Mouse (Mus musculus) olfactory bulb, adult 2 months (tissue): ENCODE data around the gene Ackr2. TPM values are rescaled to one million over a fixed set of nuclear protein-coding genes. Genes with fewer than 3 reads are reported as not detected.

Source experiments
- H3K27ac ChIP-seq: fragments of 200-500 bp; 2 replicates; pipeline ENCODE4 v1.5.1; 2012; ENCODE audit warnings: low read depth, low read length; ENCODE audit not compliant: insufficient read depth
- H3K4me1 ChIP-seq: fragments of 200-500 bp; 2 replicates; pipeline ENCODE4 v1.6.1; 2012; ENCODE audit warnings: low read length; ENCODE audit not compliant: control insufficient read depth, insufficient read depth
- H3K4me3 ChIP-seq: fragments of 200-500 bp; 2 replicates; pipeline ENCODE4 v1.5.1; 2012; ENCODE audit warnings: mild to moderate bottlenecking, low read depth, low read length, moderate library complexity; ENCODE audit not compliant: insufficient read depth
- CTCF ChIP-seq: fragments of 200-500 bp; IDR thresholded peaks from 2 replicates; pipeline ENCODE4 v1.5.1; 2012; ENCODE audit warnings: low read depth, mild to moderate bottlenecking, low read length, moderate library complexity; ENCODE audit not compliant: insufficient read depth
- POLR2A ChIP-seq: fragments of 200-500 bp; IDR thresholded peaks from 2 replicates; pipeline ENCODE4 v1.6.1; 2012; ENCODE audit warnings: mild to moderate bottlenecking, low read depth, low read length, moderate library complexity; ENCODE audit not compliant: insufficient read depth
- WGBS: fragments of 180-500 bp; shearing (Covaris S2); methylation state at CpG from one replicate; pipeline ENCODE4 v1.1.7; 2018; 5-methylcytosine and 5-hydroxymethylcytosine counted together
- polyA plus RNA-seq: library from polyadenylated mRNA; stranded (reverse); fragments of >200 nt; gene quantifications from 2 replicates; pipeline ENCODE4 v1.2.4, GENCODE M21; 2012; ENCODE audit warnings: low replicate concordance; ENCODE audit not compliant: missing spikeins, insufficient read depth, insufficient read length

The Ackr2 gene
- polyA plus RNA-seq, 1 experiment: not detected

GRCm38 (mm10) chr9:121867632-121868031, 30.5 kb upstream of the Ackr2 start:
- H3K4me3 ChIP-seq: no peak overlapping the region
- WGBS: 89% methylated on average over 6 of the region's 6 CpGs

GRCm38 (mm10) chr9:121868236-121868635, 29.9 kb upstream of the Ackr2 start:
- 75% methylated on average over 6 of the region's 6 CpGs for WGBS
- Histone ChIP-seq H3K4me1 (peaks cover 4% of the 10 kb centered on the region), H3K27ac (no peak overlapping the region), H3K4me3 (no peak overlapping the region)
- no peak for TF ChIP-seq POLR2A
- TF ChIP-seq CTCF: no peak

More at GRCm38 (mm10) chr9:121867632-121868031, 30.5 kb upstream of the Ackr2 start:
- Histone ChIP-seq H3K27ac (no peak overlapping the region), H3K4me1 (peaks cover 4% of the 10 kb centered on the region)
- TF ChIP-seq CTCF (no peak), POLR2A (no peak)

GRCm38 (mm10) chr9:121869432-121869831, 28.7 kb upstream of the Ackr2 start:
- H3K4me1 ChIP-seq: peaks cover 4% of the 10 kb centered on the region
- TF ChIP-seq POLR2A: no peak
- no peak for TF ChIP-seq CTCF
- WGBS: 92% methylated on average over 5 of the region's 5 CpGs
- no peak overlapping the region for H3K4me3 ChIP-seq
- no peak overlapping the region for H3K27ac ChIP-seq

GRCm38 (mm10) chr9:121869973-121870515, 28.1 kb upstream of the Ackr2 start:
- peaks cover 4% of the 10 kb centered on the region for H3K4me1 ChIP-seq
- H3K27ac ChIP-seq: no peak overlapping the region
- no peak overlapping the region for H3K4me3 ChIP-seq
- WGBS: 57% methylated on average over 4 of the region's 4 CpGs
- TF ChIP-seq POLR2A (no peak), CTCF (no peak)

- TF ChIP-seq CTCF (no peak), POLR2A (no peak)
- Histone ChIP-seq H3K4me1 (peaks cover 6% of the 10 kb centered on the region), H3K4me3 (no peak overlapping the region), H3K27ac (no peak overlapping the region)
- 83% methylated on average over 2 of the region's 2 CpGs for WGBS
Measured at GRCm38 (mm10) chr9:121872062-121872683, 26.0 kb upstream of the Ackr2 start.

- no peak overlapping the region for H3K27ac ChIP-seq
- peaks cover 6% of the 10 kb centered on the region for H3K4me1 ChIP-seq
- no peak for TF ChIP-seq CTCF
- no peak for TF ChIP-seq POLR2A
- H3K4me3 ChIP-seq: no peak overlapping the region
Measured at GRCm38 (mm10) chr9:121873578-121873977, 24.6 kb upstream of the Ackr2 start.

GRCm38 (mm10) chr9:121877052-121877740, 21.0 kb upstream of the Ackr2 start:
- 7% methylated on average over 3 of the region's 3 CpGs for WGBS
- H3K4me3 ChIP-seq: no peak overlapping the region
- no peak for TF ChIP-seq POLR2A
- TF ChIP-seq CTCF: no peak

GRCm38 (mm10) chr9:121880840-121881239, 17.3 kb upstream of the Ackr2 start:
- WGBS: 21% methylated on average over 14 of the region's 14 CpGs
- no peak overlapping the region for H3K27ac ChIP-seq
- H3K4me1 ChIP-seq: peaks cover 5% of the 10 kb centered on the region; the same call in 1 of the 2 replicates
- no peak overlapping the region for H3K4me3 ChIP-seq
- TF ChIP-seq CTCF (no peak), POLR2A (no peak)

More at GRCm38 (mm10) chr9:121877052-121877740, 21.0 kb upstream of the Ackr2 start:
- H3K27ac ChIP-seq: no peak overlapping the region
- H3K4me1 ChIP-seq: peaks cover 5% of the 10 kb centered on the region; the same call in 1 of the 2 replicates

- no peak overlapping the region for H3K4me3 ChIP-seq
- WGBS: 77% methylated on average over 6 of the region's 6 CpGs
- no peak for TF ChIP-seq POLR2A
Measured at GRCm38 (mm10) chr9:121881301-121881700, 16.9 kb upstream of the Ackr2 start.

More at GRCm38 (mm10) chr9:121881301-121881700, 16.9 kb upstream of the Ackr2 start:
- Histone ChIP-seq H3K4me1 (peaks cover 5% of the 10 kb centered on the region; the same call in 1 of the 2 replicates), H3K27ac (no peak overlapping the region)
